Mouse (Mus musculus) heart, adult 18-20 months (tissue): ENCODE results near the gene 2610507B11Rik. TPM values are rescaled to one million over a fixed set of nuclear protein-coding genes. Genes with fewer than 3 reads are reported as not detected.
"Not testable (repeated sequence)": the region's sequence is repeated elsewhere in the genome, so short reads cannot be mapped to it uniquely, and the experiment has no call there.

Experiments used
- DNase-seq, 2 experiments: peaks; one replicate each; pipeline ENCODE4 v3.0.0; 2021 to 2022; ENCODE audit warnings: mixed read lengths in 1 of 2
- long read RNA-seq, 2 experiments: library from polyadenylated mRNA; stranded (forward); transcript quantifications; one replicate each; pipeline ENCODE4 v2.0.0; 2021
- total RNA-seq, 2 experiments: library from RNA; stranded (reverse); gene quantifications; 2 replicates each; pipeline ENCODE4 v1.2.3; 2021

The 2610507B11Rik gene
- 100 to 1,000 TPM; 203 to 219 TPM for total RNA-seq
- long read RNA-seq, experiment 1, full-length matches to known transcripts: 48 of 122 reads
- long read RNA-seq, experiment 1, partial matches to known transcripts: 67 of 122 reads
- long read RNA-seq, experiment 1, other reads (novel, unspliced or antisense): 7 of 122 reads
- long read RNA-seq, experiment 2, full-length matches to known transcripts: 23 of 52 reads
- long read RNA-seq, experiment 2, partial matches to known transcripts: 28 of 52 reads
- long read RNA-seq, experiment 2, other reads (novel, unspliced or antisense): 1 of 52 reads

DNA sequence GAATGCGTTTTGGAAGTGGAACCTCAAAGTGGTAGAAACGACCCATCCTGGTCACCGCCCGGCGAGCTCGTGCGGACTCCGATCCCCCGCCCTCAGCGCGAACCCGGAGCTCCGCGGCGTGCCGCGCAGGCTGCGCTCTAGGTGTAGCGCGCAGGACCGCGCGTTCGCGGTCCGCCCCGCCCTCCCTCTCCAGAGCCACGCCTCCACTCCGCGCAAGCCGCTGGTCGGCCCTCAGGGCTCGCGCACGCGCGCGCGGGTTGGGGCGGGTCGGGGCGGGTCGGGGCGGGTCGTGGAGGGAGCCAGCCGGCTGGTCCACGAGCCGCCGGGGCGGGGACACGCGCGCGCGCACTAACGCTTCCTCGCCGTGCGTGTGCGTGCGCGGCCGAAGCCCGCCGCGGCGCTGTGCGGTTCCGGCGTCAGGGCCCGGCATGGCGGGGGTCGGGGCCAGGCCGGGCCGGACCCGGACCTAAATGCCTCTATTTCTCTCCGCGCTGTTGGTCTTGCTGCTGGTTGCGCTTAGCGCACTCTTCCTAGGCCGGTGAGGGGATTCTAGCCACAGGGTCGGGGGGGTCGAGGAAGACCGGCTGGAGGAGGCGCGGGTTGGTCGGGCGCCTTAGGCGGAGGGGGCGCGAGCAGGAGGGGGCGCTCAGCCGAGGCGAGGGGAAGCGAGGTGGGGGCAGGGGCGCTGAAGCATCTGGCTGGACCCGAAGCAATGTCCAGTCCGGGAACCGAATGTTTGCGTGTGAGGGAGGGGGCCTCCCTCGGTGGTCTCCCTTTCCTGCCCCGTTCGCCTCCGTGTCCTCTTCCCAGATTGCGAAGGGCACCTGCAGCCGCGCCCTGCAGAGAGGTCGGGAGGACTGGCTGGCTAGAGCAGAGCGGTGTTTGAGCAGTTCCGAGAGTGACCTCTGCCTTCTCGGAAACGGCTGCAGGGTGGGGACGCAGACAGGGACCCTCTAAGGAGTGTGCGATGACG, at the start of gene 2610507B11Rik:
Gene 2610507B11Rik (plus strand): TSS at position 373 of the 973 bp plus-strand sequence.
- peak; percentile 91 to 95 for DNase-seq

DNA sequence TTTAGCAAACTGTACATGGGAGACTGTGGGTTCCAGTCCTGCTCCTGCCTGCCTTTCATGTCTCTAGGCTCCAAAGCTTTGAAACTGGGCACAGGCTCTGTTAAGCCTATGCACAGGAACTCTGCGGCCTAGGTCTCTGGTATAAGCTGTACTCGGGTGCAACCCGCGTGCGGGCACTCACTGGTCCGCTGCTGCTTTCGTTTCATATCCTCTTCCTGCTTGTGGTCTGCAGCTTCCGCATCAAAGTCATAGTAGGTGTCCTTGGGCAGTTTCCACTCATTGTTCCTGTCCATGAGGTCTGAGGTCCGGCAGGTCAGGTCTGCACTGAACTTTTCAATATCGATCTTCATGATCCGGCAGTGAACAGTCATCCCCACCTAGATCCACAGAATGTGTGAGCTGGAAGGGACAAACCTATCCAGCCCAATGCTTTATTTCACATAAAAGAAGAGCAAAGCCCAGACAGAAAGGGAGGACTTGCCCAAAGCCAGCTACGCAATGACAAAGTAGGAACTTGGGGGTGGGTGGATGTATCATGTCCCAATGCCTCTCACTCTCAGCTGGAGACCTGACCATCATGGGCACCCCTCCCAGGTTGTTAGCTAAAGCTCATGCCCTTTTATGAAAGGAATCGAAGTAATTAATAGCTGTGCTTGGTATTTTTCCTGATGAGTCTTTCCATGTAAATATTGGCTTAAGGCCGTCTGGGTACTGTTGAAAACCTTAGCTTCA, 48.3 kb upstream of the 2610507B11Rik start:
- peak in 1 of 2 experiments; percentile 53 for DNase-seq

DNA sequence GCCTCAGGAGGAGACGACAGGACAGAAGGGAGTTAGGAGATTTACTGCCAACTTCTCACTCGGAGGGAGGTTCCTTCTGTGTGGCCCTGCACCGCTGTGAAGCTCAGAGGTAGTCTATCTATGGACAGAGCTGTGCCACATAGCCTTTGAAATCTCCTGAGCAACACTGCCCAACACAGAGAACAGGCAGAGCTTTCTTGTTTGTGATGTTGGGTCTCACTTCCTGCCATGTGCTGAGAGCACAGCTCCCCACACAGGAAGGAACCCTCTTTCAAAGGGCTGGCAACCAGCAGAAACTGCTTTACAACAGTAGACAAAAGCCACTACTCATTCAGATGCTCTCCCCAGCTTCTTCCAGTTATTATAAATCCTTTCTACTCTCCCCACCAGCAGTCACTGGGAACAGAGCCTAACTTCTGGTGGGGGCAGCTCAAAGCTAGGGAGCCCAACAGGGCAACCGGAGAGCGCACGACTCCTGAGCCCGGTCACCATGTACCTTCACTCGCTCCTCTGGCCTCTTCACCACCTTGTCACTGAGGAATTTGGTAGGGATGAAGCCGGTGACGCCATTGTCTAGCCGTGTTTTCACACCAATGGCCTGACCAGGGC, 45.7 kb upstream of the 2610507B11Rik start:
- DNase-seq: no peak

DNA sequence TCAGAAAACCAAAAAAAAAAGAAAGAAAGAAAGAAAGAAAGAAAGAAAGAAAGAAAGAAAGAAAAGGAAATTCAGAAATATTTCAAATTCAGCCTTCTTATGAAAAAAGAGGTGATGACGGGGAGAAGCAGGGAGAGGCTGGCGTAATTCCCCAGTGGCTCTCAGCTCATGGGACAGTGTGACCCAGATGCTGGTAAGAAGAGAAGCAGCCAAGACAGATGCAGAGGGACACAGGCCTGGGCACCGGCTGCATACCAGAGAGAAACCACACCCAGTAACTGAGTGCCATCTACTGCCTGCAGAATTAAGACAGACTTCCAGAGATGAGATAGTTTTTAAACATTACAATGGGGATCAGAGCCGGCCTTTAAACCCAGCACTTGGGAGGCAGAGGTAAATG, 38.0 kb upstream of the 2610507B11Rik start:
- DNase-seq: no peak

DNA sequence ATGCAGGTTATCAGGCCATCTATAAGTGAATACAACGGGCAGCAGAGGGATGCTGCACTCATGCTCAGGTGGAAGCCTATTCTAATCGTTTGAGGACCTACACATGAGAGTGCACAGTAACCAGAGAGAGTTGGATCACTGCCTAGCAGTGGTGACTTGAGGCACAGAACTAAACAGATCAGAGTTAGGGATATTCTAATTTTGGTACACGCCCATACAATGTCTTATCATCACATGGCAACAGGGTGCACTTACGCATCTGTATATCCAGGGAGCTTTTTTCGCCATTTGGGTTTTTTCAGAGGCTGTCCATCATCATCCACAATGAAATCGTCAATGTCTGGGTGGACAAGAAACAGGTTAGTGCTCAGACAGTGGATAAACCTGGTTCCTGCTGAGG, 30.0 kb upstream of the 2610507B11Rik start:
- DNase-seq: no peak

DNA sequence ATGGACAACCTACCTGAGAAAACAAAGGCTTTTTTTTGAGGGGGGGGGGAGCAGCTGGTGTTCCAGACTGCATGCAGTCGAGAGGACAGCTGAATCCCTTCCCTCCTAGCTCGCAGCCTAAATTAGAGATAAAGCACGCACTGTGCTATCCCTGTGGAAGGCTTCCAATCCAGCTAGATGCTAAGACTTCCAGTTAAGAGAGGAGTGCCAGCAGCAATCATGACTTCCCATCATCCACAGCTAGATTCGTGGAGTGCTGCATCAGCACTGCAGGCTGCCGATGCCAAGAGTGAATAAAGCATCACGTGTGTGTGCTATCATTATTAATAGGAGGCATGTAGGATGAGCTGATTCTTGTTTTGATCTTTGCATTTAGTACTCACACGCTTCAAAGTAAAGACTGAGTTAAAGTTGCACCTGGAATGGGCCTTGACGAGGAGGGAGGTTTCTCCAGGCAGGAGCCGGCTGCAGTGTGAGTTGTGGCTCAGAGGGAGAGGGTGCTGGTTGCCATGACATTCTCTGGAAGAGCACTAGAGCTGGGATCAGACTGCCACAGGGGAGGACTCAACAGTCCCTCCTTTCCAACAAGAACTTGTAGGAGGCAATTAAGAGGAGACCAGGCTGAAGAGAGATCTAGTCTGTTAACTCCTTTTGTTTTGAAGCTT, 21.2 kb upstream of the 2610507B11Rik start:
- peak; percentile 27 to 44 for DNase-seq

DNA sequence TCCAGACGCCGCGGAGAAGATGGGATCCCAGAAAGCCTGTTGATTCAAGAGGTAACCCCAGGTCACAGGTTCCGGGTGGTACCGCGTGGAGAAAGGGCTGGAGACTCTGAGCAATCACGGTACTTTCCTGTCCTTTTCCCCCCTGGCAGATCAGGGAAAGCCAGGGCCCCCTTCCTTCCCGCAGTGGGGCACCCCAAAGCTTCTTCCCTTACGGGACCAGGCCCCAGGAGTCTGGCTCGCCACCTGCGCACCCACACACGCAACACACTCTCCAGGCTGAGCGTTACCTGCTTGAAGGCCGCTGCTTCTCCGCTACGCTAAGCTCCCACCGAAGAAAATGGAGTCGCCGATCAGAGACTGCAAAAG, 16.3 kb upstream of the 2610507B11Rik start:
- DNase-seq: no peak

DNA sequence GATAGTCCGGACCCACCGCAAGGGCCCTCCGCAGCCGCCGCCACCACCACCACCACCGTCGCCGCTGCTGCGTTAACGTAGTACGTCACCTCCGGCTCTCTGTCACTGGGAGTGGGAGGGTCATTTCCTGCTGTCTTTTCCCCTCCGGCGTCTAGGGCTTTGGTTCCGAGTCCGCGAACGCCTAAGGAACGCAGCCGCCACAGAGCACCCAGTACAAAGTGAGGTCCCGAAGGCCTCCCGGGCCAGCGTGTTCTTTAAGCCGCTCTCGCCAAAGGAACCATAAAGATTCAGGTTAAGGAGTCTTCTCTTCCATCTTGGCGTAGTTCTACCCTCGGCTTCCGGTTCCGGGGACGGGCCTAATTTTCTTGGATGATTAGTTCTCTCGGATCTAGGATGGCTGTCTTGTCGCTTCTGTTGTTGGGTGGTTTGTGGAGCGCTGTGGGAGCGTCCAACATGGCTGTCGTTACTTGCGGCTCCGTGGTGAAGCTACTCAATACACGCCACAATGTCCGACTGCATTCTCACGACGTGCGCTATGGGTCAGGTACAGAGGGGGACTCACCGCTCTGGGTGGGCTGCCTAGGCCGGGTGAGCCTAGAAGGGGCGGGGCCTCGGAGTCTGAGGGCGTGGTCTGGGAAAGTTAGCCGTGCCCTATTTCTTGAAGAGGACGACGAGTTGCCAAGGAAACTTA, 15.8 kb upstream of the 2610507B11Rik start, which contains the start of the genes Sdf2 and Supt6:
Gene Sdf2 (plus strand): TSS at position 120 of the 691 bp plus-strand sequence.
Gene Supt6 (minus strand): TSS at position 361 of the 691 bp plus-strand sequence.
- peak; percentile 91 to 96 for DNase-seq

DNA sequence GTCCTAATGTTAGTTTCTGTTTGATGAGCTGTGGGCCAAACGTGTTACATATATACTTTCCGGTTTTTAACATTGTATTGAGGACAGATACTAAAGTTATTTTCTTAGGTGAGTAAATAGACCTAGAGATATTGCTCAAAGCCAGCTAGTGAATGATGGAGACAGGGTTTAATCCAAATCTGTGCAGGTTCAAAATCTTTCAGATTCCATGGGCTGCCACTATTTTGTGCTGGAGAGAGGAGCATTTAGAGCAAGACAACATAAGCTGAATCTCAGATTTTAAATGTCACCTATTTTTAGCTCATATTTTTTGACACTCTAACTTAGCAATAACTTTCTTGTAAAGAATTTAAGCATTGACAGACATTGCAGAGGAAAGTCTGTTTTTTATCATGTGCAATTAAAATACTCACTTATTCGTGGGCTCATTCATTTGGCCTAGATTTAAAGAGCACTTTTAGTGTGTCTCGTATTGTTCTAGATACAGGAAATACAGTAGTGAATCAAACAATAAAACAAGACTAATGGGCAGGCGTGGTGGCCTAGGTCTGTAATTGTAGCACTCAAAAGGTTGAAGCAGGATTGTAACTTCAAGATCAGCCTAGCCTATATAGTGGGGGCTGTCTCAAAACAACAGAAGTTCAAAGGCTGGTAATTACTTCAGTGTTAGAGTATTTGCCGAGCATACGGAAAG, 15.1 kb upstream of the 2610507B11Rik start:
- no peak for DNase-seq

DNA sequence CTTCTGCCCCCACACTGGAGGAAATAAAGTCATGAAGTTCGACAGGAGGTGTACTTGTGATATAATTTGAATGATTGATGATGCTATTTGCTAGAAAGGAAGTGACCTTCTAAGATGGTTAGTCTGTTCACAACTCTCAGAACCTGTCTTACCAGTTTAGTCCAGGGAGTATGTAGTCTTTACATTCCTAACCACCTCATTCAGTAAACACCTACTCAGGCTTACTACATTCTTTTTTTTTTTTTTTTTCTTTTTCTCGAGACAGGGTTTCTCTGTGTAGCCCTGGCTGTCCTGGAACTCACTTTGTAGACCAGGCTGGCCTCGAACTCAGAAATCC, 14.6 kb upstream of the 2610507B11Rik start:
- DNase-seq: no peak

DNA sequence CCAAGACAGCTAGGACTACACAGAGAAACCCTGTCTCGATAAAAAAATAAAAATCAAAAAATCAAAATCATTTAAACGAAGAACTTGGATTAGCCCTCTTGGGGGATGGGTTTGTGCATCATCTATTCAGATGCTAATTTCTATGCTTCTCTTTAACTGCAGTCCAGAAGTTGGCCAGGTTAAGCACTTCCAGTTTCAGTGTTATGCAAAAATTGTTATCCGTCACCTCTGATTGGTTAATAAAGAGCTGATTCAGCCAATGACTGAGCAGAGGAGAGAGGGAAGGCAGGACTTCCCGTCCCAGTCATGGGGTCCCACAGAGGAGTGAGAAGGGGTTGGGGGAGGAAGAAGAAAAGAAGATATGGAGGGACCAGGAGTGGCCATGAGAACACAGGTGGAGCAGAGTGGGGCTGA, 13.8 kb upstream of the 2610507B11Rik start:
- DNase-seq: no peak

DNA sequence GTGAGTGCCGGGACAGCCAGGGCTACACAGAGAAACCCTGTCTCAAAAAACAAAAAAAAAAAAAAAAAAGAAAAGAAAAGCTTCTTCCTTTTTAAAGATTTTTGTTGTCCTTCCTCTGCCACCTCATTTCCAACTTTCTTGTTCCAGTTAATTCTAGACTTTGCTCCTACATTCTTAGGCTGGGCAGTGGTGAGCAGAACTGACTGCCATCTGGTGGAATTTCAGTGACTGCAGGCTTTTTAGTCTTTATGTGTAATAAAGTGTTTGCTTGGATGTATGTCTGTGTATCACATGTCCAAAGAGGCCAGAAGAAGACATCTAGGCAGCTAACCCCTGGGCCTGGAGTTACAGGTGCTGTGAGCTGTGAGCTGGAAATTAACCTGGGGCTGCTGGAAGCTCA, 4.9 kb upstream of the 2610507B11Rik start:
- DNase-seq: no peak

DNA sequence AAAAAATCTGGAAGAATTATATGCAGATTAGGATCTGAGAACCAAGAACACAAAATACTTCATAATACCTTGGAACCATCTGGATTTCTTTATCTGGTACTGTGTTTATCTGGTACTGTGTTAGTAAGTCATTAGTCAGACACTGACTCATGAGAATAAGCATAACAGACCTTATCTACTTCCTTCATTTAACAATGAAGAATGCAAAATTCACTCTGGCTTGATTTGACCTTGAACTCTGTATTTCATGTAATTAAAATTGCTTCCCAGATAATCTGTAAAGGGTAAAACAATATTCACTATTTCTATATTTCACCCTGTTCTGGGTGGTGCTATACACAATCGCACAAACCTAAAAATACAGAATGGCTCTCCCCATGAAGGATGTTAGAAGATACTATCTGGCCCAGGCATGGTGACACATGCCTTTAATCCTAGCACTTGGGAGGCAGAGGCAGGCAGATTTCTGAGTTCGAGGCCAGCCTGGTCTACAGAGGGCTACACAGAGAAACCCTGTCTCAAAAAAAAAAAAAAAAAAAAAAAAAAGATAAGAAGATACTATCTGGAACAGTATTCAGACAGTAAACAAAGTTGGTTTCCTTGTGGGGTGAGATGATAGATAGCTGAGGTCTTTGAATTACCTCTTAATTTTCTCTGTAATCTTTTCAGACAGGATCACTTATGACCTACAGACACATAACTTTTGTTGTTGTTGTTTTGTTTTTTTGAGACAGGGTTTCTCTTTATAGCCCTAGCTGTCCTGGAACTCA, 878 bp upstream of the 2610507B11Rik start:
- DNase-seq: no peak

DNA sequence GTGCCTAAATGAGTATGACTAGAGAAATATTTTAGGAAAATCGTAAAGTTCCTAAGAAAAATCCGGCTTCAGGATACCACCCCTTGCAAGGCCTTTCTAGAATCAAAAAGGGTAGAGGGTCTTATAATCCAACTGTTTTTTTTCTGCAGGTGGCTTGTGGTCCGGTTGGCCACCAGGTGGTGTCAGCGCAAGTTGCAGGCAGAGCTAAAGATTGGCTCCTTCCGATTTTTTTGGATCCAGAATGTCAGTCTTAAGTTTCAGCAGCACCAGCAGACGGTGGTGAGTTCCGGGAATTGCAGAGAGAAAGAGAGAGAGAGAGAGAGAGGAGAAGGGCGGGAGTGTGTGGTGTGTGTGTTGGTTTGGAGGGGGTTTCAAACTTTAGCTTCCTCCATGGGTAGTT, 998 bp downstream of the 2610507B11Rik start:
- DNase-seq: peak; percentile 47 to 61

DNA sequence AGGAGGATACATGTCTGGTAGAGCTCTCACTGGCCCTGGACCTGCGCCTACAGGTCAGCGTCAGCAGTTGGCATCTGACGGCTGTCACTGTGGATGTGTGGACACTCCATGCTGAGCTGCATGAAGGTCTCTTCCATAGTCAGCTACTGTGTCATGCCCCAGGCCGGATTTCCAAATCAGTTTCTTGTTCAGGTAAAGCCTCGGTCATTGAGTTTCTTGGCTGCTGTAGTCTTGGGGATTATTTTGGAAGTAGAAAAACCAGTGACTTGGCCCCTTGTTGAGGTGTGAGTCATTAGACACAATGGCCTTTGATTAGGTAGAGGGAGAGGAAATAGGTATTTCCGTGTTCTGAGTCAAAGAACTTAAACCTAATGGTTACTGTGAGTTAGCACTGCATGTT, 4.0 kb downstream of the 2610507B11Rik start:
- DNase-seq: no peak

DNA sequence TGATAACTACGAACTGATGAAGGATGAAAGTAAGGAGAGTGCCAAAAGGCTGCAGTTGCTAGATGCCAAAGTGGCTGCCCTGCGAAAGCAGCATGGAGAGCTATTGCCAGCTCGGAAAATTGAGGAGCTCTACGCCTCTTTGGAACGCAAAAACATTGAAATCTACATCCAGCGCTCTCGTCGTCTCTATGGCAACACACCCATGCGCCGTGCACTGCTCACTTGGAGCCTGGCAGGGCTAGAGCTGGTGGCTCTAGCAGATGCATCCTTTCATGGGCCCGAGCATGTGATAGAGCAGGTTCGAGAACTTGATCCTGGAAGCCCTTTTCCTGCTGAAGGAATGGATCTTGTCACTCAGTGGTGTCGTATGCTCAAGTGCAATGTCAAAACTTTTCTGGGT, 10.4 kb downstream of the 2610507B11Rik start:
- DNase-seq: no peak

DNA sequence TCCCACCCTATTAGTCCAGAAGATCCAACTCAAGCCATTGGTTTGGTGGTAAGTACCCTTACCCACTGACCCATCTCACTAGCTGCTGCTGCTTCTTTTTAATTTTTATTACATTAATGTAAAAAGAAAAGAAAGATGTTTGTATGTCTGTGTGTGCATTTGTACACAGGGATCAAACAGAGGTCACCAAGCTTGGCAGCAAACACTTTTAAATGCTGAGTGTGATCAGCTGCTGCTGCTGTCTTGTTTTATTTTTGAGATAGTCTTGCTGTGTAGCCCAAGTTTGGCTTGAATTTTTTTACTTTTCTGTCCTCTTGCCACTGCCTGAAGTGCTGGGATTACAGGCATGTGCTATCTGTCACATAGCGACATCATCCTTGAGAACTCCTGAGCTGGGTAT, 14.0 kb downstream of the 2610507B11Rik start:
- DNase-seq: no peak

DNA sequence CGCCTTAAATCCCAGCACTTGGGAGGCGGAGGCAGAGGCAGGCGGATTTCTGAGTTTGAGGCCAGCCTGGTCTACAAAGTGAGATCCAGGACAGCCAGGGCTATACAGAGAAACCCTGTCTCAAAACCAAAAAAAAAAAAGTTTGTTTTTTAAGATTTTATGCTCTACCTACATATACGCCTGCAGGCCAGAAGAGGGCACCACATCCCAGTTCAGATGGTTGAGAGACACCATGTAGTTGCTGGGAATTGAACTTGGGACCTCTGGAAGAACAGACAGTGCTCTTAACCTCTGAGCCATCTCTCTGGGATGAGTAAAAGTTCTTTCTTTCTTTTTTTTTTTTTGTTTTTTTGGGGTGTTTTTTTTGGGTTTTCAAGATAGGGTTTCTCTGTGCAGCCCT, 14.6 kb downstream of the 2610507B11Rik start:
- not testable (repeated sequence) for DNase-seq

DNA sequence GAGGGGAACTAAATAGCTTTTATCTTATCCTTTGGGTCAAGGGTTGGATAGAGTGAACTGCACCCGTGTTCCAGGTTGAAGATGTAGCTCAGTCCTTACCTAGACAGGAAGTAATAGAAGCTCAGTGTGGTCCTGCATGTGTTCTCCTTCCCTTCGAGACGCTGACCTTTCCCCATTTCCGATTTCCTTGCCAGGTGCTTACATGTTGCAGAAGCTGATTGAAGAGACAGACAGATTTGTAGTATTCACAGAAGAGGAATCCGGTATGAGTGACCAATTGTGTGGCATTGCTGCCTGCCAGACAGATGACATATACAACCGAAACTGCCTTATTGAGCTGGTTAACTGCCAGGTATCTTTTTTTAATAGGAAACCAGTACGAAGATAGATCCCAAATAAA, 17.3 kb downstream of the 2610507B11Rik start:
- peak in 1 of 2 experiments; percentile 28 for DNase-seq
